Mouse (Mus musculus): ENCODE results near the gene Sez6l. TPM values are rescaled to one million over a fixed set of nuclear protein-coding genes. Genes with fewer than 3 reads are reported as not detected.

The Sez6l gene
- polyA plus RNA-seq, 1 experiment from 2014 or later, result 0.76 TPM

- Histone ChIP-seq H3K4me2 (replicated peaks; ENCODE audit: low read depth, low read length) (no peak overlapping the region), H3K9ac (replicated peaks; ENCODE audit: low read length) (no peak overlapping the region), H3K36me3 (ENCODE audit: insufficient read depth, low read length) (peaks cover 40% of the 10 kb centered on the region), H3K4me3 (ENCODE audit: low read length) (no peak overlapping the region), H3K4me1 (ENCODE audit: insufficient read depth, low read length) (no peaks in the 10 kb centered on the region), H3K27me3 (ENCODE audit: insufficient read depth, low read length) (no peaks in the 10 kb centered on the region), H3K9me3 (ENCODE audit: low read length) (no peaks in the 10 kb centered on the region), H3K27ac (ENCODE audit: low read length) (no peak overlapping the region)
- no peak for ATAC-seq (ENCODE audit: low FRiP score, low TSS enrichment)
- 91% methylated on average over 12 of the region's 12 CpGs for WGBS
Measured at GRCm38 (mm10) chr5:112370236-112370813, 206.7 kb downstream of the Sez6l start.

- no peak overlapping the region for H3K4me3 ChIP-seq (ENCODE audit: low read length)
- no peaks in the 10 kb centered on the region for H3K9me3 ChIP-seq (ENCODE audit: low read length)
- H3K4me2 ChIP-seq (replicated peaks; ENCODE audit: low read depth, low read length), result no peak overlapping the region
- H3K27ac ChIP-seq (ENCODE audit: low read length), result no peak overlapping the region
- no peaks in the 10 kb centered on the region for H3K27me3 ChIP-seq (ENCODE audit: insufficient read depth, low read length)
- 92% methylated on average over 13 of the region's 13 CpGs for WGBS
- no peaks in the 10 kb centered on the region for H3K4me1 ChIP-seq (ENCODE audit: insufficient read depth, low read length)
- ATAC-seq (ENCODE audit: low FRiP score, low TSS enrichment), result no peak
- H3K36me3 ChIP-seq (ENCODE audit: insufficient read depth, low read length), result peaks cover 44% of the 10 kb centered on the region
- H3K9ac ChIP-seq (replicated peaks; ENCODE audit: low read length), result no peak overlapping the region
Measured at GRCm38 (mm10) chr5:112369326-112369725, 207.7 kb downstream of the Sez6l start.

Other genes with a start within 250 kb of the Sez6l start
- gene Srrd, start 234.1 kb downstream of the Sez6l start, polyA plus RNA-seq (2015; fragmentation: Nextera tagmentation; extraction: Ambion mirVana), result 44.8 and 47.0 TPM in 2 replicates
- 36.8 TPM in 2 replicates for gene Hps4, start 234.1 kb downstream of the Sez6l start, polyA plus RNA-seq (2015; fragmentation: Nextera tagmentation; extraction: Ambion mirVana)
- 0.20 and 0.30 TPM in 2 replicates for gene Gm6583, start 221.2 kb downstream of the Sez6l start, polyA plus RNA-seq (2015; fragmentation: Nextera tagmentation; extraction: Ambion mirVana)
- 3.8 and 4.9 TPM in 2 replicates for gene Asphd2, start 182.3 kb downstream of the Sez6l start, polyA plus RNA-seq (2015; fragmentation: Nextera tagmentation; extraction: Ambion mirVana)
- gene Gm6588, start 127.8 kb downstream of the Sez6l start, polyA plus RNA-seq (2015; fragmentation: Nextera tagmentation; extraction: Ambion mirVana), result not detected in 2 replicates